Mouse (Mus musculus) B cell, adult 2 months (primary cell): ENCODE data around the gene Gramd2.

ENCODE experiments used
- DNase-seq, 2 experiments: peaks; one replicate each; pipeline ENCODE4 v3.0.0; 2022

Gene Gramd2

GRCm38 (mm10) chr9:59679678-59680533, at the start of gene Gramd2:
Gene Gramd2 (plus strand): TSS chr9:59680144.
- DNase-seq, result peak; percentile 22 to 30

GRCm38 (mm10) chr9:59638372-59638771, 41.6 kb upstream of the Gramd2 start:
- no peak for DNase-seq

GRCm38 (mm10) chr9:59639936-59640335, 40.0 kb upstream of the Gramd2 start:
- DNase-seq, result no peak

- no peak for DNase-seq
Observed at GRCm38 (mm10) chr9:59641320-59641719, 38.6 kb upstream of the Gramd2 start.

GRCm38 (mm10) chr9:59649911-59650310, 30.0 kb upstream of the Gramd2 start:
- DNase-seq, result no peak

- no peak for DNase-seq
Observed at GRCm38 (mm10) chr9:59653371-59653770, 26.6 kb upstream of the Gramd2 start.

- no peak for DNase-seq
Observed at GRCm38 (mm10) chr9:59654450-59654983, 25.4 kb upstream of the Gramd2 start.

GRCm38 (mm10) chr9:59655958-59656634, 23.8 kb upstream of the Gramd2 start, which contains the start of gene Pkm:
Gene Pkm (plus strand): TSS chr9:59656368.
- DNase-seq, result peak; percentile 94 to 96

GRCm38 (mm10) chr9:59656635-59657617, 23.0 kb upstream of the Gramd2 start:
- peak; percentile 74 for DNase-seq

- no peak for DNase-seq
Observed at GRCm38 (mm10) chr9:59658146-59658545, 21.8 kb upstream of the Gramd2 start.

- DNase-seq, result peak; percentile 83 to 84
Observed at GRCm38 (mm10) chr9:59659036-59660026, 20.6 kb upstream of the Gramd2 start.

- no peak for DNase-seq
Observed at GRCm38 (mm10) chr9:59660421-59660820, 19.5 kb upstream of the Gramd2 start.

GRCm38 (mm10) chr9:59661298-59661975, 18.5 kb upstream of the Gramd2 start:
- no peak for DNase-seq

GRCm38 (mm10) chr9:59663226-59663625, 16.7 kb upstream of the Gramd2 start:
- no peak for DNase-seq

GRCm38 (mm10) chr9:59663957-59664356, 16.0 kb upstream of the Gramd2 start:
- no peak for DNase-seq

GRCm38 (mm10) chr9:59664664-59665256, 15.2 kb upstream of the Gramd2 start:
- DNase-seq, result no peak

- DNase-seq, result no peak
Observed at GRCm38 (mm10) chr9:59666016-59666415, 13.9 kb upstream of the Gramd2 start.

- DNase-seq, result no peak
Observed at GRCm38 (mm10) chr9:59666813-59667212, 13.1 kb upstream of the Gramd2 start.

GRCm38 (mm10) chr9:59667250-59667649, 12.7 kb upstream of the Gramd2 start:
- no peak for DNase-seq

GRCm38 (mm10) chr9:59667904-59668303, 12.0 kb upstream of the Gramd2 start:
- no peak for DNase-seq
